Mouse (Mus musculus) forebrain, embryonic 14.5 days (tissue): ENCODE measurements at regions not wholly inside any gene's neighbourhood (a gene's known extent, or its start where the extent isn't known, plus 50 kb on each side); places are given as distances from the start of the nearest gene placed in this dataset.

Experiments used
- ATAC-seq: fragments of 200-750 bp; cut with Nextera tagmentation; 2 replicates; pipeline ENCODE4 v1.8.0; 2017; ENCODE audit warnings: mild to moderate bottlenecking, moderate library complexity
- DNase-seq: peaks from one replicate; pipeline ENCODE4 v3.0.0-alpha.2; 2015; ENCODE audit warnings: low spot score
- H3K27ac ChIP-seq: fragments of 300-500 bp; sonication (generic); 2 replicates; pipeline ENCODE4 v1.5.1; 2014; ENCODE audit warnings: low read depth, mild to moderate bottlenecking, control low read depth, low read length, moderate library complexity
- H3K27me3 ChIP-seq: fragments of 300-500 bp; sonication (generic); replicated peaks from 2 replicates; pipeline ENCODE4 v1.6.1; 2014; ENCODE audit warnings: low read length, control low read depth, mixed read lengths; ENCODE audit not compliant: control insufficient read depth, insufficient read depth
- H3K36me3 ChIP-seq: fragments of 300-500 bp; sonication (generic); 2 replicates; pipeline ENCODE4 v1.6.1; 2014; ENCODE audit warnings: low read length, control low read depth; ENCODE audit not compliant: control insufficient read depth, insufficient read depth
- H3K4me1 ChIP-seq: fragments of 300-500 bp; sonication (generic); 2 replicates; pipeline ENCODE4 v1.6.1; 2014; ENCODE audit warnings: antibody characterized with exemption, low read length, control low read depth; ENCODE audit not compliant: control insufficient read depth, insufficient read depth
- H3K4me2 ChIP-seq: fragments of 300-500 bp; sonication (generic); 2 replicates; pipeline ENCODE4 v1.6.1; 2014; ENCODE audit warnings: mild to moderate bottlenecking, control low read depth, low read length
- H3K4me3 ChIP-seq: fragments of 300-500 bp; sonication (generic); 2 replicates; pipeline ENCODE4 v1.5.1; 2014; ENCODE audit warnings: low read depth, low read length, control low read depth
- H3K9ac ChIP-seq: fragments of 300-500 bp; sonication (generic); 2 replicates; pipeline ENCODE4 v1.6.1; 2014; ENCODE audit warnings: mild to moderate bottlenecking, low read length, control low read depth, moderate library complexity
- H3K9me3 ChIP-seq: fragments of 300-500 bp; sonication (generic); replicated peaks from 2 replicates; pipeline ENCODE4 v1.6.1; 2016; ENCODE audit warnings: low read length, control low read depth, mixed read lengths; ENCODE audit not compliant: control insufficient read depth
- WGBS: fragments of 180-500 bp; shearing (Covaris S2); extraction: QIAGEN DNeasy Blood & Tissue Kit; methylation state at CpG from one replicate; pipeline ENCODE4 v1.1.7; 2014; 5-methylcytosine and 5-hydroxymethylcytosine counted together

GRCm38 (mm10) chr10:21743396-21743795 lies 138.6 kb upstream of the Sgk1 start:
- WGBS = 92% methylated on average over 4 of the region's 4 CpGs
- Histone ChIP-seq H3K4me3 (no peak overlapping the region), H3K36me3 (no peaks in the 10 kb centered on the region), H3K9ac (no peak overlapping the region), H3K27ac (no peak overlapping the region), H3K9me3 (no peaks in the 10 kb centered on the region), H3K4me1 (no peaks in the 10 kb centered on the region), H3K4me2 (no peak overlapping the region), H3K27me3 (no peaks in the 10 kb centered on the region)
- no peak for DNase-seq
- ATAC-seq = no peak

DNA sequence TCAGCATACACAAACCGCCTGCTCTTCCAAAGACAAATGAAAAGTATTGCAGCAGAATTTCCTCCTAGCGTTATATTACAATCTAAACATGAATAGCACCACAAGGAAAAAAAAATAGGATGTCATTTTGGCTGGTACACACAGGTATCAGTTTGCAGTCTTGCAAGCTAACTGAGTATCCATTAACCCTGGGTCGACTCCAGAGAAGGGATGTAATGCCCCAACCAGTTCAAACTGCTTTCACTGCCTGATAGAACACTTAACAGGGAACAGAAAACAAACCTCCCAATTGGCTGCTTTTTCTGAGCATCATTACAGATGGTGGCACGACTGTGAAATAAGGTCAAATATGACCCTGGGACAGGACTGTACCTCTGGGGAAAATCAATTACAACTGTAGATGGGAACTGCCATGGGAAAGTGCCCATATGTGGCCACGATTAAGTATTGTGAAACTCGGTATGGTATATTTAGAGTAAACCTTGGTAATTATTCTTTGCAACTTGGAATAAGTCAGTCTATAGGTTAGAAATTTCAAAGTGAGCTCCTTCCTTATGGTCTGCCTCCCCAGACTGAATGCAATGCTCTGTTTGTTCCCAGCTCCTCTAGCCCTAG lies 137.5 kb upstream of the Sgk1 start:
- Histone ChIP-seq H3K9ac (no peak overlapping the region), H3K4me2 (no peak overlapping the region)
- 84% methylated on average over 6 of the region's 6 CpGs for WGBS

DNA sequence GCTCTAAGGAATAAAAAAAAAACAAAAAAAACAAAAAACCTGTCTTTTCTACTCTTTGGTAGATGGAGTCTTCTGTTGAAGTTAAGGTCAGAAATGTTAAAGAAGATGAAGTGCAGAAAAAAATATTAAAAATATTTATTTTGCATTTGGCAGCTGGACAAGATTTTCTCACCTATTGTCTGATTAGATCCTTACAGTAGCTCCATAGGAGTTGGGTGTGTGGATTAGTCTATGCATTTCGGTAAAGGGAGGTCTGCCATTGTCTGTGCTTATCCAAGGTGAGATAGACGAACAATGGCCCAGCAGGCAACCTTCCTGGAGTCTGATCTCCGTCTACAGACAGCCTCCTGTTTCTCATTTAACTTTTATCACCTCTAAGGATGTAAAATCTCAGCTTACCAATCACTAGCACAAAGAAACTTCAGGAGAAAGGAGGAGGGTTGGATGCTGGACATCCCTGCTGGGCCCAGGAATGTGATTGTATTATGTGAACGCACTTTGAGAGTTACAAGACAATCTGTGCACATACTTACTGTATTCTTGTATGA lies 136.0 kb upstream of the Sgk1 start:
- H3K36me3 ChIP-seq = no peaks in the 10 kb centered on the region
- no peak overlapping the region for H3K4me2 ChIP-seq
- no peaks in the 10 kb centered on the region for H3K9me3 ChIP-seq
- 6% methylated on average over 4 of the region's 4 CpGs for WGBS
- no peak overlapping the region for H3K4me3 ChIP-seq
- H3K4me1 ChIP-seq = no peaks in the 10 kb centered on the region
- no peak for DNase-seq
- no peak for ATAC-seq
- H3K27ac ChIP-seq = no peak overlapping the region
- no peak overlapping the region for H3K9ac ChIP-seq
- no peaks in the 10 kb centered on the region for H3K27me3 ChIP-seq

More for the DNA sequence above, 137.5 kb upstream of the Sgk1 start:
- Histone ChIP-seq H3K27me3 (no peaks in the 10 kb centered on the region), H3K4me1 (no peaks in the 10 kb centered on the region), H3K9me3 (no peaks in the 10 kb centered on the region), H3K36me3 (no peaks in the 10 kb centered on the region), H3K4me3 (no peak overlapping the region), H3K27ac (no peak overlapping the region)
- ATAC-seq (no peak), DNase-seq (no peak)

DNA sequence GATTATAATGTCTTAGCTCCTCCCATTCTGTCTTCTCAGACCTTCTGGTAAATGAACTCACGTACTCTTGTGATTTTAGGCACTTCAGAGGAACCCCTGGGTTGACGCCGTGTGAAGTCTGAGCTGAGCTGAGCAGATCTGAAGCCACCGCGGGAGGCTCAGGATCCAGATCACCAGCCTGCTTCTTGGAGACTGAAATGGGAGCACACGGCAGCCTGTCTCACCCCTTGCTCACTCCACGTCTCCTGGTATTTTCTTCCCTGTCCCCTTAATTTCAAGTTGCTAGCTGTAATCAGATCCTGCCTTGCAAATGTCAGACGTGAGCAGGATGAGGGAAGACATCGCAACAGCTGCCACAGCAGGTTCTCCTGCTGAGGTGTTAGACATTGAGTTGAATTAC lies 135.3 kb upstream of the Sgk1 start:
- no peak for ATAC-seq
- Histone ChIP-seq H3K27me3 (no peaks in the 10 kb centered on the region), H3K4me1 (no peaks in the 10 kb centered on the region), H3K4me3 (no peak overlapping the region), H3K9ac (no peak overlapping the region), H3K27ac (no peak overlapping the region), H3K36me3 (no peaks in the 10 kb centered on the region), H3K4me2 (no peak overlapping the region), H3K9me3 (no peaks in the 10 kb centered on the region)
- WGBS = 15% methylated on average over 9 of the region's 9 CpGs
- DNase-seq = no peak

DNA sequence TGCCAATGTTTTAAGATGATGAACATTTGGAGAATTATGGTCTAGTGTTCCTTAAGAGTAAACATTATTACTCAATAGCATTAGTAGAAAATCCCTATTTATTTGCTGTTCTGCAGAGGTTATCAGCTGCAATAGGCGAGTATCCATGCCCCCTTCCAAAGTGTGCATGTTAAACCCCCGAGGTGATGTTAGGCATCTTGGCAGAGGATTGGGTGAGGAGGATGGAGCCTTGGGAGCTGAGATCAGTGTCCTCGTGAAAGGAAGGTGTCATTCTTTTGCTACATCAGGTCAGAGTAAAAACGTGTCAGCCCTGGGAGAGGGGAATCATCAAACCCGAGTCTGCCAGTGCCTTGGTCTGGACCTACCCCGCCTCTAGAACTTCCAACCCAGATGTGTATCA lies 130.7 kb upstream of the Sgk1 start:
- no peak for ATAC-seq
- Histone ChIP-seq H3K4me3 (no peak overlapping the region), H3K4me1 (no peaks in the 10 kb centered on the region), H3K9ac (no peak overlapping the region), H3K4me2 (no peak overlapping the region), H3K36me3 (no peaks in the 10 kb centered on the region), H3K9me3 (no peaks in the 10 kb centered on the region), H3K27me3 (no peaks in the 10 kb centered on the region), H3K27ac (no peak overlapping the region)
- no peak for DNase-seq
- 74% methylated on average over 6 of the region's 6 CpGs for WGBS

DNA sequence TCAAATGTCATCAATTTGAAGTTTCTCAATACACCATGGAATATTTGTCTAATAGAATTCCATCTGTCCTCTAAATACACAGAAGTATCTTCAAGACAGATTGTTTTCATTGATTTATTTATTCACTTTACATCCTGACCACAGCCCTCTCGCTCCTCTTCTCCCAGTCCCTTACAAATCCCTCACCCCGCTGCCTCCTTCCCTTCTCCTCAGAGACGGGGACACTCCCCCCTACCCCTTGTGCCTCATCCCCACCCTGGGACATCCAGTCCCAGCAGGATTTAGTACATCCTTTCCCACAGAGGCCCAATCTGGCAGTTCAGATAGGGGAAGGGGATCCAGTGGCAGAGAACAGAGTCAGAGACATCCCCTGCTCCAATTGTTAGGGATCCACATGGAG lies 129.6 kb upstream of the Sgk1 start:
- Histone ChIP-seq H3K9me3 (no peaks in the 10 kb centered on the region), H3K36me3 (no peaks in the 10 kb centered on the region), H3K4me3 (no peak overlapping the region), H3K9ac (no peak overlapping the region), H3K4me1 (no peaks in the 10 kb centered on the region), H3K4me2 (no peak overlapping the region), H3K27me3 (no peaks in the 10 kb centered on the region), H3K27ac (no peak overlapping the region)
- WGBS = 53% methylated on average over 3 of the region's 3 CpGs
- no peak for ATAC-seq
- no peak for DNase-seq

GRCm38 (mm10) chr10:21754763-21755548 lies 127.0 kb upstream of the Sgk1 start:
- Histone ChIP-seq H3K4me2 (no peak overlapping the region), H3K4me3 (no peak overlapping the region), H3K27me3 (no peaks in the 10 kb centered on the region), H3K9me3 (no peaks in the 10 kb centered on the region), H3K27ac (0 out of 2 replicates have a peak overlapping the region, but pooled peaks have one; percentile 1), H3K9ac (no peak overlapping the region), H3K4me1 (no peaks in the 10 kb centered on the region), H3K36me3 (no peaks in the 10 kb centered on the region)
- DNase-seq = peak; percentile 43
- peak; percentile 73; the same call in 1 of the 2 replicates for ATAC-seq
- 42% methylated on average over 12 of the region's 12 CpGs for WGBS

DNA sequence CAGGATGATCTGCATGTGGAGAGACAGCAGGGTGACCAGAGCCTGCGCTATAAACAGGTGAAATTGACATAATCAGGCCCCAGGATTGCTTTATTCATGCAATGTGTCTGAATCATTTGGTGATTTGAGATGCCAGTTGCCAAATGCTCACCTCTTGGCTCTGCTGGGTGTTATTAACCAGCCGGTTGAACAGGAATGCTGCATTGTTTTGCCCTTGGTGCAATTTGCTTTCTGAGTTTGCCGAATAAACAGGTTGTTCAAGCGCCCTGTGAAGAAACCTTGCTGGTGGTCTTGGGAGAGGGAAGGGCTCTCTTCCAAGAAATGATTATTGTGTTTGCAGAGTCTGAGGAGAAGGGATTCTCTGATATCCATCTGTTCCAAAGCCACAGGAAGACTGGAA lies 126.3 kb upstream of the Sgk1 start:
- DNase-seq = no peak
- Histone ChIP-seq H3K9me3 (no peaks in the 10 kb centered on the region), H3K27ac (no peak overlapping the region), H3K4me3 (no peak overlapping the region), H3K4me1 (no peaks in the 10 kb centered on the region), H3K4me2 (no peak overlapping the region), H3K9ac (no peak overlapping the region), H3K27me3 (no peaks in the 10 kb centered on the region), H3K36me3 (no peaks in the 10 kb centered on the region)
- WGBS = 63% methylated on average over 4 of the region's 4 CpGs
- no peak for ATAC-seq

DNA sequence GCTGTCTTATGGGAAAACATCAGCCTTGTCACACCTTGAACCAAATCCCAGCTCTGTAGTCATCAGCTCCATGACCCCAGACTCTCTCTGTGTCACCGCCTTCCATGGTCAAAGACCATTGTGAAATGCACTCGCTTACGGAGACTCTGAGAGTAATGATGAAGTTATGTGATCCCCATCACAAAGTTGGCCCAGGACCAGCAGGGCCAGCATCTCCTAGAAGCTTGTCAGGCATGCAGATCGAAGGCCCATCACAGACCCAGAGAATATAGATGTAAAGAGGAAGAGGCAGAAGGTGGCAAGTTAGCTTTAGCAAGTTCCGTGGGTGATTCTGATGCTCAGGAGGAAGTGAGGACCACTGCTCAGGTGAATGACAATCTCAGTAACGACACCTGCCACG lies 125.2 kb upstream of the Sgk1 start:
- 89% methylated on average over 7 of the region's 7 CpGs for WGBS
- no peaks in the 10 kb centered on the region for H3K4me1 ChIP-seq
- H3K9me3 ChIP-seq = no peaks in the 10 kb centered on the region

More for the DNA sequence above, 125.2 kb upstream of the Sgk1 start:
- H3K4me3 ChIP-seq = no peak overlapping the region
- H3K9ac ChIP-seq = no peak overlapping the region
- H3K27ac ChIP-seq = no peak overlapping the region
- ATAC-seq (no peak), DNase-seq (no peak)
- no peak overlapping the region for H3K4me2 ChIP-seq
- no peaks in the 10 kb centered on the region for H3K36me3 ChIP-seq
- no peaks in the 10 kb centered on the region for H3K27me3 ChIP-seq
